Mouse (Mus musculus) layer of hippocampus, postnatal 14 days (tissue): ENCODE measurements at regions not wholly inside any gene's neighbourhood (a gene's known extent, or its start where the extent isn't known, plus 50 kb on each side); places are given as distances from the start of the nearest gene placed in this dataset.
A peak's percentile ranks its signal among the peaks of the same experiment; 100 is the strongest.

Experiments
- DNase-seq, 2 experiments: peaks; one replicate each; pipeline ENCODE4 v3.0.0; 2021 to 2022; ENCODE audit warnings: low spot score in 2 of 2, mixed read lengths in 1 of 2

GRCm38 (mm10) chr4:92574586-92574985, 383.0 kb upstream of the Gm12666 start:
- DNase-seq, result no peak

- no peak for DNase-seq
Measured at GRCm38 (mm10) chr4:92565357-92565756, 373.8 kb upstream of the Gm12666 start.

- no peak for DNase-seq
Measured at GRCm38 (mm10) chr4:92555186-92555585, 363.6 kb upstream of the Gm12666 start.

- peak in 1 of 2 experiments; percentile 5 for DNase-seq
Measured at GRCm38 (mm10) chr4:92542089-92542488, 350.5 kb upstream of the Gm12666 start.

- no peak for DNase-seq
Measured at GRCm38 (mm10) chr4:92538296-92538695, 346.7 kb upstream of the Gm12666 start.

GRCm38 (mm10) chr4:92502010-92502409, 310.5 kb upstream of the Gm12666 start:
- no peak for DNase-seq

GRCm38 (mm10) chr4:92500168-92500567, 308.6 kb upstream of the Gm12666 start:
- DNase-seq, result no peak

GRCm38 (mm10) chr4:92486603-92487002, 295.1 kb upstream of the Gm12666 start:
- DNase-seq, result no peak

GRCm38 (mm10) chr4:92458186-92458585, 266.6 kb upstream of the Gm12666 start:
- no peak for DNase-seq
